Mouse (Mus musculus): ENCODE results near the gene Sgk1. TPM values are rescaled to one million over a fixed set of nuclear protein-coding genes. Genes with fewer than 3 reads are reported as not detected.
A peak's percentile ranks its signal among the peaks of the same experiment; 100 is the strongest.
"Not testable (repeated sequence)": the region's sequence is repeated elsewhere in the genome, so short reads cannot be mapped to it uniquely, and the experiment has no call there.

The Sgk1 gene
- polyA plus RNA-seq, 2 experiments: 33.4 to 39.9 TPM

GRCm38 (mm10) chr10:22010088-22010818, 128.3 kb downstream of the Sgk1 start:
- 38% methylated on average over 19 of the region's 19 CpGs for WGBS
- no peak overlapping the region for H3K4me2 ChIP-seq (replicated peaks; ENCODE audit: low read depth, low read length, severe bottlenecking)
- no peaks in the 10 kb centered on the region for H3K36me3 ChIP-seq (ENCODE audit: control insufficient read depth, insufficient read depth, low read length)
- peak; percentile 77 for DNase-seq (ENCODE audit: low spot score)
- no peak overlapping the region for H3K4me3 ChIP-seq (replicated peaks; ENCODE audit: low read length)
- H3K9ac ChIP-seq (ENCODE audit: low read depth, low read length, severe bottlenecking): no peak overlapping the region
- no peaks in the 10 kb centered on the region for H3K4me1 ChIP-seq (ENCODE audit: control insufficient read depth, insufficient read depth, low read length)
- H3K27ac ChIP-seq (replicated peaks; ENCODE audit: low read depth, low read length): no peak overlapping the region
- H3K27me3 ChIP-seq (ENCODE audit: control insufficient read depth, insufficient read depth, low read length): no peaks in the 10 kb centered on the region
- no peaks in the 10 kb centered on the region for H3K9me3 ChIP-seq (ENCODE audit: control insufficient read depth, low read length)
- TF ChIP-seq POLR2A (IDR thresholded peaks at IDR 0.05; ENCODE audit: borderline replicate concordance, extremely low read depth, insufficient read depth, insufficient read length): no peak
- ATAC-seq (ENCODE audit: low FRiP score, low read depth): 0 out of 2 replicates have a peak, but pooled peaks have one; percentile 47

GRCm38 (mm10) chr10:22017469-22018159, 135.6 kb downstream of the Sgk1 start:
- Histone ChIP-seq H3K4me3 (replicated peaks; ENCODE audit: low read length) (no peak overlapping the region), H3K9me3 (ENCODE audit: control insufficient read depth, low read length) (no peaks in the 10 kb centered on the region), H3K27me3 (ENCODE audit: control insufficient read depth, insufficient read depth, low read length) (no peaks in the 10 kb centered on the region), H3K4me2 (replicated peaks; ENCODE audit: low read depth, low read length, severe bottlenecking) (no peak overlapping the region), H3K36me3 (ENCODE audit: control insufficient read depth, insufficient read depth, low read length) (no peaks in the 10 kb centered on the region), H3K9ac (ENCODE audit: low read depth, low read length, severe bottlenecking) (no peak overlapping the region), H3K4me1 (ENCODE audit: control insufficient read depth, insufficient read depth, low read length) (no peaks in the 10 kb centered on the region), H3K27ac (replicated peaks; ENCODE audit: low read depth, low read length) (no peak overlapping the region)
- ATAC-seq (ENCODE audit: low FRiP score, low read depth) (no peak), DNase-seq (ENCODE audit: low spot score) (no peak)
- no peak for TF ChIP-seq POLR2A (IDR thresholded peaks at IDR 0.05; ENCODE audit: borderline replicate concordance, extremely low read depth, insufficient read depth, insufficient read length)
- 62% methylated on average over 16 of the region's 16 CpGs for WGBS

GRCm38 (mm10) chr10:22018618-22019017, 136.6 kb downstream of the Sgk1 start:
- TF ChIP-seq POLR2A (IDR thresholded peaks at IDR 0.05; ENCODE audit: borderline replicate concordance, extremely low read depth, insufficient read depth, insufficient read length): no peak
- Histone ChIP-seq H3K9ac (ENCODE audit: low read depth, low read length, severe bottlenecking) (no peak overlapping the region), H3K4me2 (replicated peaks; ENCODE audit: low read depth, low read length, severe bottlenecking) (no peak overlapping the region), H3K27ac (replicated peaks; ENCODE audit: low read depth, low read length) (no peak overlapping the region), H3K4me1 (ENCODE audit: control insufficient read depth, insufficient read depth, low read length) (no peaks in the 10 kb centered on the region), H3K36me3 (ENCODE audit: control insufficient read depth, insufficient read depth, low read length) (no peaks in the 10 kb centered on the region), H3K27me3 (ENCODE audit: control insufficient read depth, insufficient read depth, low read length) (no peaks in the 10 kb centered on the region), H3K4me3 (replicated peaks; ENCODE audit: low read length) (no peak overlapping the region), H3K9me3 (ENCODE audit: control insufficient read depth, low read length) (no peaks in the 10 kb centered on the region)
- WGBS: 95% methylated on average over 4 of the region's 4 CpGs
- DNase-seq (ENCODE audit: low spot score): no peak
- ATAC-seq (ENCODE audit: low FRiP score, low read depth): no peak

- no peak overlapping the region for H3K27ac ChIP-seq (replicated peaks; ENCODE audit: low read depth, low read length)
- TF ChIP-seq POLR2A (IDR thresholded peaks at IDR 0.05; ENCODE audit: borderline replicate concordance, extremely low read depth, insufficient read depth, insufficient read length): no peak
- no peaks in the 10 kb centered on the region for H3K27me3 ChIP-seq (ENCODE audit: control insufficient read depth, insufficient read depth, low read length)
- no peaks in the 10 kb centered on the region for H3K4me1 ChIP-seq (ENCODE audit: control insufficient read depth, insufficient read depth, low read length)
- no peak for ATAC-seq (ENCODE audit: low FRiP score, low read depth)
- WGBS: 11% methylated on average over 9 of the region's 9 CpGs
- no peaks in the 10 kb centered on the region for H3K36me3 ChIP-seq (ENCODE audit: control insufficient read depth, insufficient read depth, low read length)
- H3K9ac ChIP-seq (ENCODE audit: low read depth, low read length, severe bottlenecking): no peak overlapping the region
- no peaks in the 10 kb centered on the region for H3K9me3 ChIP-seq (ENCODE audit: control insufficient read depth, low read length)
- peak; percentile 25 for DNase-seq (ENCODE audit: low spot score)
- no peak overlapping the region for H3K4me2 ChIP-seq (replicated peaks; ENCODE audit: low read depth, low read length, severe bottlenecking)
- H3K4me3 ChIP-seq (replicated peaks; ENCODE audit: low read length): no peak overlapping the region
These were observed 152.3 kb downstream of the Sgk1 start for GRCm38 (mm10) chr10:22034303-22034702.

DNA sequence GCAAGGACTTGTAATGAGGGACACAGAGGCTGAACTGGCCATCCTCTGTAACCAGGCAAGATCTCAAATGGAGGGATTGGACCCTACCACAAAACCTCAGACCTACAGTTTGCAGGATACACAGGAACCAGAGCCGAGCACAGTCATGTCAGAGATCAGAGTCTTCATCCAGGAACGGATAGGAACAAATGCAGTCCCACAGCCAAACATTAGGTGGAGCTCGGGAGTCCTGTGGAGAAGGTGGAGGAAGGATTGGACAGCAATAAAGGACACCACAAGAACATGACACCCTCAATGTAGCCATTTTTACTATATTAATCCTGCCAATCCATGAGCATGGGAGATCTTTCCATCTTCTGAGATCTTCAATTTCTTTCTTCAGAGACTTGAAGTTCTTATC, 154.3 kb downstream of the Sgk1 start:
- not testable (repeated sequence) for H3K9me3 ChIP-seq (ENCODE audit: control insufficient read depth, low read length); H3K4me3 ChIP-seq (replicated peaks; ENCODE audit: low read length); H3K4me2 ChIP-seq (replicated peaks; ENCODE audit: low read depth, low read length, severe bottlenecking); H3K27me3 ChIP-seq (ENCODE audit: control insufficient read depth, insufficient read depth, low read length); H3K27ac ChIP-seq (replicated peaks; ENCODE audit: low read depth, low read length); DNase-seq (ENCODE audit: low spot score); H3K4me1 ChIP-seq (ENCODE audit: control insufficient read depth, insufficient read depth, low read length); ATAC-seq (ENCODE audit: low FRiP score, low read depth); H3K36me3 ChIP-seq (ENCODE audit: control insufficient read depth, insufficient read depth, low read length); H3K9ac ChIP-seq (ENCODE audit: low read depth, low read length, severe bottlenecking)
- 5% methylated on average over 3 of the region's 3 CpGs for WGBS

Other genes starting within 250 kb of the Sgk1 start
- gene 4930444G20Rik, start 185.9 kb downstream of the Sgk1 start, polyA plus RNA-seq (2012; rRNA removed): not detected in 2 replicates
- not detected in 2 replicates for gene 4930444G20Rik, start 185.9 kb downstream of the Sgk1 start, polyA plus RNA-seq (2014; fragmentation: Nextera tagmentation; extraction: Ambion mirVana)

Measured in limb, embryonic 14.5 days (tissue).